Mouse (Mus musculus) hindbrain, embryonic 12.5 days (tissue): ENCODE measurements around the gene Prkch. TPM values are rescaled to one million over a fixed set of nuclear protein-coding genes. Genes with fewer than 3 reads are reported as not detected.

Experiments
- ATAC-seq: fragments of 200-750 bp; cut with Nextera tagmentation; 2 replicates; pipeline ENCODE4 v1.8.0; 2017; ENCODE audit warnings: moderate TSS enrichment; ENCODE audit not compliant: low FRiP score
- H3K27ac ChIP-seq: fragments of 300-500 bp; sonication (generic); 2 replicates; pipeline ENCODE4 v1.5.1; 2016; ENCODE audit warnings: mild to moderate bottlenecking
- H3K27me3 ChIP-seq: fragments of 300-500 bp; sonication (generic); 2 replicates; pipeline ENCODE4 v1.6.1; 2016; ENCODE audit warnings: mild to moderate bottlenecking
- H3K36me3 ChIP-seq: fragments of 300-500 bp; sonication (generic); 2 replicates; pipeline ENCODE4 v1.6.1; 2016; ENCODE audit warnings: mild to moderate bottlenecking
- H3K4me1 ChIP-seq: fragments of 300-500 bp; sonication (generic); 2 replicates; pipeline ENCODE4 v1.6.1; 2016
- H3K4me2 ChIP-seq: fragments of 300-500 bp; sonication (generic); replicated peaks from 2 replicates; pipeline ENCODE4 v1.6.1; 2016; ENCODE audit warnings: mild to moderate bottlenecking
- H3K4me3 ChIP-seq: fragments of 300-500 bp; sonication (generic); 2 replicates; pipeline ENCODE4 v1.5.1; 2016; ENCODE audit warnings: mild to moderate bottlenecking
- H3K9ac ChIP-seq: fragments of 300-500 bp; sonication (generic); 2 replicates; pipeline ENCODE4 v1.6.1; 2016; ENCODE audit warnings: mild to moderate bottlenecking, moderate library complexity
- H3K9me3 ChIP-seq: fragments of 300-500 bp; sonication (generic); replicated peaks from 2 replicates; pipeline ENCODE4 v1.6.1; 2016; ENCODE audit warnings: mild to moderate bottlenecking
- WGBS: fragments of 180-500 bp; shearing (Covaris S2); methylation state at CpG from one replicate; pipeline ENCODE4 v1.1.7; 2016; 5-methylcytosine and 5-hydroxymethylcytosine counted together
- polyA plus RNA-seq: library from polyadenylated mRNA; unstranded; fragments of >200 nt; fragmentation: Nextera tagmentation; extraction: Ambion mirVana; gene quantifications from 2 replicates; pipeline ENCODE4 v1.2.1, GENCODE M21; 2016

Gene Prkch
- polyA plus RNA-seq, 1 experiment from 2014 or later: 11.0 TPM

GRCm38 (mm10) chr12:73727046-73727445 is 142.4 kb downstream of the Prkch start:
- H3K4me1 ChIP-seq: peaks cover 1% of the 10 kb centered on the region; the same call in 1 of the 2 replicates
- H3K4me3 ChIP-seq: no peak overlapping the region
- peaks cover 57% of the 10 kb centered on the region for H3K27me3 ChIP-seq
- 93% methylated on average over 1 of the region's 1 CpGs for WGBS
- H3K9me3 ChIP-seq: peaks cover 8% of the 10 kb centered on the region
- no peaks in the 10 kb centered on the region for H3K36me3 ChIP-seq
- no peak overlapping the region for H3K27ac ChIP-seq
- H3K9ac ChIP-seq: no peak overlapping the region
- no peak for ATAC-seq
- no peak overlapping the region for H3K4me2 ChIP-seq

DNA sequence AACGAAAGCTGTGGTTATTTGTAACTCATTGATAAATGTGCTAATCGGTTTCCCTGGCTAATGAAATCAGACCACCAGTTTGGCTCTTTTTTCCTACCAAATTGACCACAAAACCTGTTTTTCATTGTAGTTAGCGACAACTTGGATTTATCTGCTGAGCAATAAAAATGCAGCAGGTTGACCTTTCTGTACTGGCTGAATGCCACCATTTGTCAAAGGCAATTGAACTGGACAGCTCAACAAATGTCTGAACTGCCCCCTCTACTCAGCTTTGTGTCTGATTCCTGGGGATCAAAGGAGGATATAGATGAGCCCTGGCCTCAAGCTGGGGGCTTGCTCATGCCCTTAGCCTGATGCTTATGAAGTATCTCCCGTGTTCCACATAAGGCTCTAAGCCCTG is 146.0 kb downstream of the Prkch start:
- H3K27ac ChIP-seq: no peak overlapping the region
- H3K4me2 ChIP-seq: no peak overlapping the region
- no peak for ATAC-seq
- H3K9ac ChIP-seq: no peak overlapping the region
- H3K4me3 ChIP-seq: no peak overlapping the region
- peaks cover 79% of the 10 kb centered on the region for H3K27me3 ChIP-seq
- no peaks in the 10 kb centered on the region for H3K36me3 ChIP-seq
- H3K9me3 ChIP-seq: no peaks in the 10 kb centered on the region
- peaks cover 8% of the 10 kb centered on the region; the same call in 1 of the 2 replicates for H3K4me1 ChIP-seq
- WGBS: 18% methylated on average over 4 of the region's 4 CpGs

- no peak for ATAC-seq
- WGBS: 67% methylated on average over 5 of the region's 5 CpGs
These were observed 146.5 kb downstream of the Prkch start for GRCm38 (mm10) chr12:73731093-73731492.

GRCm38 (mm10) chr12:73731848-73732540 is 147.4 kb downstream of the Prkch start:
- no peak for ATAC-seq
- H3K9ac ChIP-seq: no peak overlapping the region
- no peak overlapping the region for H3K4me3 ChIP-seq
- no peak overlapping the region for H3K27ac ChIP-seq
- no peaks in the 10 kb centered on the region for H3K9me3 ChIP-seq
- H3K4me2 ChIP-seq: no peak overlapping the region
- peaks cover 8% of the 10 kb centered on the region; the same call in 1 of the 2 replicates for H3K4me1 ChIP-seq
- WGBS: 59% methylated on average over 17 of the region's 17 CpGs
- no peaks in the 10 kb centered on the region for H3K36me3 ChIP-seq
- peaks cover 76% of the 10 kb centered on the region for H3K27me3 ChIP-seq

More at GRCm38 (mm10) chr12:73731093-73731492, 146.5 kb downstream of the Prkch start:
- H3K36me3 ChIP-seq: no peaks in the 10 kb centered on the region
- H3K9ac ChIP-seq: no peak overlapping the region
- H3K27ac ChIP-seq: no peak overlapping the region
- H3K9me3 ChIP-seq: no peaks in the 10 kb centered on the region
- H3K27me3 ChIP-seq: peaks cover 79% of the 10 kb centered on the region
- no peak overlapping the region for H3K4me3 ChIP-seq
- no peak overlapping the region for H3K4me2 ChIP-seq
- H3K4me1 ChIP-seq: peaks cover 8% of the 10 kb centered on the region; the same call in 1 of the 2 replicates

DNA sequence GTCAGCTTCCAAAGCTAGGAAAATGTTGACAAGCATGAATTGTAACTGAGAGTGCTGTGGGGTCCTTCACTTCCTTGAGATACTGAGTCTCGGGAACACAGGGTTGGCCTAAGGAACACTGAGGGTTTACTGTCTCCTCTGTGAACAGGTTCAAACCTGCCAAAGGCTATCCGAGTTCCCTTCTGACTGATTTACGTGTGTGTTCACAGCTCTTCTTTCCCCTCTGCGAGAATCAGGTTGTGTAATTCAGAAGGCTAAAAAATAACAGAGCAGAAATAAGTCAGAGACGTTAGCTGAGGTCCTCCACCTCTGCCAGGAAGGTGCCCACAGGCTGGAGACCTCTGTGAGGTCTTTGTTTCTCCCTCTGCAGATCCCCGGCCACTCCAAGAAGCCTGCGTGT is 148.3 kb downstream of the Prkch start:
- no peaks in the 10 kb centered on the region for H3K36me3 ChIP-seq
- H3K4me3 ChIP-seq: no peak overlapping the region
- H3K9ac ChIP-seq: no peak overlapping the region
- H3K27me3 ChIP-seq: peaks cover 72% of the 10 kb centered on the region
- no peaks in the 10 kb centered on the region for H3K9me3 ChIP-seq
- 80% methylated on average over 7 of the region's 7 CpGs for WGBS
- no peak overlapping the region for H3K4me2 ChIP-seq
- H3K4me1 ChIP-seq: peaks cover 8% of the 10 kb centered on the region; the same call in 1 of the 2 replicates
- ATAC-seq: no peak
- no peak overlapping the region for H3K27ac ChIP-seq

- Histone ChIP-seq H3K4me3 (no peak overlapping the region), H3K27me3 (peaks cover 46% of the 10 kb centered on the region), H3K4me1 (peaks cover 8% of the 10 kb centered on the region; the same call in 1 of the 2 replicates), H3K36me3 (no peaks in the 10 kb centered on the region), H3K27ac (no peak overlapping the region), H3K9ac (no peak overlapping the region), H3K9me3 (no peaks in the 10 kb centered on the region), H3K4me2 (no peak overlapping the region)
- no peak for ATAC-seq
- WGBS: 76% methylated on average over 3 of the region's 3 CpGs
These were observed 152.3 kb downstream of the Prkch start for GRCm38 (mm10) chr12:73736931-73737330.

DNA sequence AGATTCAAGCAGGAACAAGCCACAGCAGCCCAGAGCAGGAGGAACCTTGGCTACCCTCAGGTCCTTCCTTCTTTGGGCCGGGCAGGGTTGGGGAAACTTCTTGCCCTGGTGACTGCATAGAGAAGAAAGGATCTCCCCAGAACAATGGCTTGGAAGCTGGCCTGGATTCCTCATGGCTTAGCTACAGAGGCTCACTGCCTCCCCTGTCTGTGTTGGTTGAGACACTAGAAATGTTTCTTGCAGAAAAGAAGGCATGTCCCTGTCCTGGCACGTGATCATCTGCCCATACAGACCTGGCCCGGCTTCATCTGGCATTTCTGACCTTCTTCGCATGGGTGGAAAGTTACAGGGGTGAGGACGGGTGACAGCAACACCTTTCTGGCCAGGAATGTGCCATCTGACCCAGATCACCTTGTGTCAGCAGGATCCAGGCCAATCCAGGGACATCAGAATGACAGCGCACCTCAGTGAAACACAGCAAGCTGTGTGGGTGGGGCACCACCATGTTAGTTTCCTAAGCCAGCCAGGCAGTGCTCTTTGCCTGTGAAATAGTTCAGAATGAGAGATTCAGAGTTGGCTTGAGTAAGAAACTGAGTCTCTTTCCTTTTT is 155.1 kb downstream of the Prkch start:
- Histone ChIP-seq H3K9ac (no peak overlapping the region), H3K9me3 (no peaks in the 10 kb centered on the region), H3K4me1 (no peaks in the 10 kb centered on the region), H3K4me3 (no peak overlapping the region), H3K27ac (no peak overlapping the region), H3K27me3 (peaks cover 27% of the 10 kb centered on the region), H3K4me2 (no peak overlapping the region), H3K36me3 (no peaks in the 10 kb centered on the region)
- 86% methylated on average over 6 of the region's 6 CpGs for WGBS
- ATAC-seq: no peak

DNA sequence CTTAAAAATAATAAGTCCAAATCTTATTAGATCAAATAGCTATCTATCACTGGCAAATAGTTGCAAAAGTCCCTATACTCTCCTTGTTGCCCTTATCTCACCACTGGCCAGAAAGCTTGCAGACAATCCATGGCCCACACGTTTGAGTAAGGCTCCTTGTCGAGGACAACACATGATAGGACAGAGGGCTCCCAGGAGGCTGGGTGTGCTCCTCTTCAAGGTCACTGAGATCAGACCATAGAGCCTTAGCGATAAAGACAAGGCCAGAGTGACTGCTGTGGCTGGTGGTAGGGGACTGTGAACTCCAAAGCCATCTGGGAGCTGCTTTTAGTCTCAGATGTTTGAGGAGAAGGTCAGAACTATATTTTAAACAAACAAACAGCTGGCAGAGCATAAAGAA is 158.0 kb downstream of the Prkch start:
- ATAC-seq: no peak
- WGBS: 79% methylated on average over 3 of the region's 3 CpGs
- Histone ChIP-seq H3K27ac (no peak overlapping the region), H3K27me3 (0 out of 2 replicates have a peak, but pooled peaks cover 3% of the 10 kb centered on the region), H3K36me3 (no peaks in the 10 kb centered on the region), H3K9me3 (no peaks in the 10 kb centered on the region), H3K9ac (no peak overlapping the region), H3K4me3 (no peak overlapping the region), H3K4me1 (no peaks in the 10 kb centered on the region), H3K4me2 (no peak overlapping the region)

DNA sequence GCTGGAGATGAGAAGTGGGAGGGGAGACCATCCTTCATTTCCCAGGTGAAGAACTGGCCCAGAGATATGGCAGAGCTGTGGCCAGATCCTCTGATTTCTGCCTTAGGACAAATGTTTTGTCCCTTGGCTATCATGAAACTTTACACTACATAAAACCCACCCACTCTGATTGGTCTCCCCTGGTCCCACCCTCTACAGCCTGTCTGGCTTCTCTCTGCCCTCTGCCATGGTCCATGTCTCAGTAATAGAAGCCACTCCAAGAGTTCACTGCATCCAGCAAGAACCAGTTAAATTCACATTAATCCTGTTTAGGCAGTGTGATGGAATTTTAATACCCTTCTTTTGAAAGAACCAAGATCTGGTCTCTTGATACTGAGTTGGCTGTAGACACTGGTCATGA is 158.5 kb downstream of the Prkch start:
- Histone ChIP-seq H3K9me3 (no peaks in the 10 kb centered on the region), H3K9ac (no peak overlapping the region), H3K4me2 (no peak overlapping the region), H3K4me3 (no peak overlapping the region), H3K4me1 (no peaks in the 10 kb centered on the region), H3K36me3 (no peaks in the 10 kb centered on the region), H3K27ac (no peak overlapping the region), H3K27me3 (0 out of 2 replicates have a peak, but pooled peaks cover 3% of the 10 kb centered on the region)
- no peak for ATAC-seq

GRCm38 (mm10) chr12:73746072-73746471 is 161.5 kb downstream of the Prkch start:
- no peak overlapping the region for H3K4me3 ChIP-seq
- H3K9me3 ChIP-seq: no peaks in the 10 kb centered on the region
- WGBS: 93% methylated on average over 6 of the region's 6 CpGs
- H3K27me3 ChIP-seq: 0 out of 2 replicates have a peak, but pooled peaks cover 3% of the 10 kb centered on the region
- no peak for ATAC-seq
- no peaks in the 10 kb centered on the region for H3K4me1 ChIP-seq
- no peak overlapping the region for H3K4me2 ChIP-seq
- no peaks in the 10 kb centered on the region for H3K36me3 ChIP-seq
- no peak overlapping the region for H3K27ac ChIP-seq
- no peak overlapping the region for H3K9ac ChIP-seq

- Histone ChIP-seq H3K4me1 (no peaks in the 10 kb centered on the region), H3K4me2 (no peak overlapping the region), H3K9me3 (no peaks in the 10 kb centered on the region), H3K27me3 (no peaks in the 10 kb centered on the region), H3K36me3 (no peaks in the 10 kb centered on the region), H3K9ac (no peak overlapping the region), H3K27ac (no peak overlapping the region), H3K4me3 (no peak overlapping the region)
- 91% methylated on average over 3 of the region's 3 CpGs for WGBS
- no peak for ATAC-seq
These were observed 163.8 kb downstream of the Prkch start for GRCm38 (mm10) chr12:73748373-73748772.

DNA sequence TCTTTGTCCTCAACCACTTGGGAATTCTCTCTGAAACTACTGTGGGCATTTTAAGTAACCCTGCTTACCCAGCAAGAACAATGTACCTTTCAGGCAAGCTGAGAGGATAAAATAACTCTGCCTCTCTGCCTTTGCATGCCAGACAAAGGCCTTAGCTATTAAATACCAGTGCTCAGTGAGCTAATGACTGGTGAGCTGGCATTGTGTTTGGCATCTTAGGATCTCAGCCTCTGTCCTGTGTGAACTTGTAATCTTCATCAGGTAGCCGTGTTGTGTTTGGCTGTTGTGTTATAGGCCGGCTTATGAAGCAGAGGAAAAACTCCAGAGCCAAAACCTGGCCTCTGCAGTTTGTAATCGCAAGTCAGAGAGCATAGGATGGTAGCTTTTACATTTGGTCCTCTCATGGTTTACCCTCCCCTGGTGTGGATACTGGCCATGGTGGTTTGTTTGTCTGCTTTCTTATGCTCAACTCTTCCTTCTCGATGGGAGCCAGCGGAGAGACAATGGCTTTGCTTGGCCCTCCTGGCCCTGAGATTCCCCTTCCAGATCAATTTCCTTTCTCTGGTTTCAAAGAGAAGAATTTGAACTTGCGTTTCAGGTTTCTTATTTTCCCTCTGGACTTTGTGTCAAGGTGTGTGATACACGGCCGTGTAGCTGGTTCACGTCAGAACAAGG is 170.0 kb downstream of the Prkch start:
- Histone ChIP-seq H3K4me3 (no peak overlapping the region), H3K9me3 (no peaks in the 10 kb centered on the region), H3K27me3 (no peaks in the 10 kb centered on the region), H3K4me2 (no peak overlapping the region), H3K9ac (no peak overlapping the region), H3K4me1 (peaks cover 14% of the 10 kb centered on the region), H3K27ac (peak overlapping the region; percentile 52; the same call in 1 of the 2 replicates), H3K36me3 (no peaks in the 10 kb centered on the region)
- no peak for ATAC-seq
- WGBS: 62% methylated on average over 9 of the region's 9 CpGs
